Mouse (Mus musculus): ENCODE results near the gene D930048N14Rik. TPM values are rescaled to one million over a fixed set of nuclear protein-coding genes. Genes with fewer than 3 reads are reported as not detected.

Gene D930048N14Rik
- 6.0 TPM for polyA plus RNA-seq (2015; fragmentation: Illumina TruSeq; extraction: RNeasy Lipid Tissue Mini Kit (QIAGEN cat#74804); ENCODE audit: insufficient read depth, low replicate concordance)

GRCm38 (mm10) chr11:51650691-51651515 is at the start of gene D930048N14Rik, which contains the start of gene N4bp3:
TSS of gene D930048N14Rik (plus strand) at chr11:51650954.
TSS of gene N4bp3 (minus strand) at chr11:51650842.

GRCm38 (mm10) chr11:51606447-51607095 is 44.2 kb upstream of the D930048N14Rik start, which contains the start of gene Hnrnpab:
TSS of gene Hnrnpab (minus strand) at chr11:51606847.

GRCm38 (mm10) chr11:51619409-51620060 is 31.2 kb upstream of the D930048N14Rik start, which contains the start of gene Nhp2:
TSS of gene Nhp2 (plus strand) at chr11:51619735.

GRCm38 (mm10) chr11:51635525-51636322 is 15.0 kb upstream of the D930048N14Rik start, which contains the start of gene Rmnd5b:
TSS of gene Rmnd5b (minus strand) at chr11:51635896.

GRCm38 (mm10) chr11:51688330-51689328 is 37.9 kb downstream of the D930048N14Rik start, which contains the start of gene 0610009B22Rik:
TSS of gene 0610009B22Rik (minus strand) at chr11:51688874.

Other genes starting within 250 kb of the D930048N14Rik start
- 16.0 TPM for gene Phykpl, start 66.2 kb upstream of the D930048N14Rik start, polyA plus RNA-seq (2015; fragmentation: Illumina TruSeq; extraction: RNeasy Lipid Tissue Mini Kit (QIAGEN cat#74804); ENCODE audit: insufficient read depth, low replicate concordance)
- gene Hnrnpab, start 44.1 kb upstream of the D930048N14Rik start, polyA plus RNA-seq (2015; fragmentation: Illumina TruSeq; extraction: RNeasy Lipid Tissue Mini Kit (QIAGEN cat#74804); ENCODE audit: insufficient read depth, low replicate concordance), result 269 TPM
- gene Nhp2, start 31.2 kb upstream of the D930048N14Rik start, polyA plus RNA-seq (2015; fragmentation: Illumina TruSeq; extraction: RNeasy Lipid Tissue Mini Kit (QIAGEN cat#74804); ENCODE audit: insufficient read depth, low replicate concordance), result 26.0 TPM
- gene Rmnd5b, start 15.1 kb upstream of the D930048N14Rik start, polyA plus RNA-seq (2015; fragmentation: Illumina TruSeq; extraction: RNeasy Lipid Tissue Mini Kit (QIAGEN cat#74804); ENCODE audit: insufficient read depth, low replicate concordance), result 30.4 TPM
- gene N4bp3, start 112 bp upstream of the D930048N14Rik start, polyA plus RNA-seq (2015; fragmentation: Illumina TruSeq; extraction: RNeasy Lipid Tissue Mini Kit (QIAGEN cat#74804); ENCODE audit: insufficient read depth, low replicate concordance), result 0.91 TPM
- gene 0610009B22Rik, start 37.9 kb downstream of the D930048N14Rik start, polyA plus RNA-seq (2015; fragmentation: Illumina TruSeq; extraction: RNeasy Lipid Tissue Mini Kit (QIAGEN cat#74804); ENCODE audit: insufficient read depth, low replicate concordance), result 22.0 TPM
- 19.9 TPM for gene Sec24a, start 112.7 kb downstream of the D930048N14Rik start, polyA plus RNA-seq (2015; fragmentation: Illumina TruSeq; extraction: RNeasy Lipid Tissue Mini Kit (QIAGEN cat#74804); ENCODE audit: insufficient read depth, low replicate concordance)
- 65.2 TPM for gene Sar1b, start 112.7 kb downstream of the D930048N14Rik start, polyA plus RNA-seq (2015; fragmentation: Illumina TruSeq; extraction: RNeasy Lipid Tissue Mini Kit (QIAGEN cat#74804); ENCODE audit: insufficient read depth, low replicate concordance)
- gene Jade2, start 206.7 kb downstream of the D930048N14Rik start, polyA plus RNA-seq (2015; fragmentation: Illumina TruSeq; extraction: RNeasy Lipid Tissue Mini Kit (QIAGEN cat#74804); ENCODE audit: insufficient read depth, low replicate concordance), result 21.3 TPM

All from spleen, adult 10 weeks (tissue).